Mouse (Mus musculus) lung, postnatal 0 days (tissue): ENCODE measurements around the gene Lhpp.

Experiments
- CTCF ChIP-seq: IDR thresholded peaks from 2 replicates; pipeline ENCODE4 v1.5.1; 2016; ENCODE audit warnings: antibody characterized with exemption, mild to moderate bottlenecking
- EP300 ChIP-seq: IDR thresholded peaks from 2 replicates; pipeline ENCODE4 v1.6.1; 2016; ENCODE audit warnings: antibody characterized with exemption, mild to moderate bottlenecking, control low read depth

DNA sequence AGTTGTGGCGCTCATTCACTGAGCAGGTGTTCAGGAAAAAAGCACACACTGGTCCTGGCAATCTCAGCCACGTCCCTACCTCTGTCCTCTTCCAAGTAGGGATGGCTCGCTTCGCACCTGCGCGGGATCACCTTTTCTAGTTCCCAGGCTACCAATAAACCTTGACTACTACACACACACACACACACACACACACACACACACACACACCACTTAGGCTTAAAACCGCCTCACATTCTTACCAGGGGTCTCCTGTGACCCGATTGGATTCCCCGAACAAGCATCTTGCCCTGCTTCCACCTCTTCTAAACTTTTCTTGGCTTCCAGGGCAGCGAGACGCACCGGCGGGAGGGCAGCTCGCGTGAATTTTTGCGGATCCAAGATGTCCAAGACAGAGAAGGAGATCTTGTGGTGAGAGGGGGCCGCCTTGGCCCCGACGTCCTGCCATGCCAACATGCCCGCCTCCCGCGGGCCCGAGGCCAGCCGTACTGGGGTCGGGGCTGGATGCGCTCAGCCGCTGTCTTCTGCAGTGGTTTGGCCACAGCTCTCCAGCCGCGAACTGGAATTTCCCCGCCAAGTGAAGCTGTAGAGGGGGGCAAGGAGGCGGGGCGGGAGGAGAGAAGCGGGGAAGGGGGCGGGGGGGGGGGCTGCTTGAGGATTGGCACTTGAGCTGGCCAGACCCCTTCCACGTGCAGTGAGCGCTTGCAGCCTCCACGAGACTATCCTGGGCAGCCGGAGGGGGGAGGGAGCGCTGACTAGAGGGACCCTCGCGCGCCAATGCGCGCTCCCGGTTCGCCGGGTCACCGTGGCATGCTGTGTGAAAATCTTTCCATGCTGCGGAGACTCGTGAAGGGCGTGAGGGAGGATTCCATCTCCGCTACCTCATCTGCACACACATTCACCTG lies 11.1 kb upstream of the Lhpp start, which contains the start of gene Nkx1-2:
- no peak for TF ChIP-seq CTCF
- no peak for TF ChIP-seq EP300
